Mouse (Mus musculus) forebrain, embryonic 14.5 days (tissue): ENCODE results near the gene Ttc27. TPM values are rescaled to one million over a fixed set of nuclear protein-coding genes. Genes with fewer than 3 reads are reported as not detected.

Experiments
- ATAC-seq: fragments of 200-750 bp; cut with Nextera tagmentation; 2 replicates; pipeline ENCODE4 v1.8.0; 2017; ENCODE audit warnings: mild to moderate bottlenecking, moderate library complexity
- DNase-seq: peaks from one replicate; pipeline ENCODE4 v3.0.0-alpha.2; 2015; ENCODE audit warnings: low spot score
- H3K27ac ChIP-seq: fragments of 300-500 bp; sonication (generic); 2 replicates; pipeline ENCODE4 v1.5.1; 2014; ENCODE audit warnings: low read depth, mild to moderate bottlenecking, control low read depth, low read length, moderate library complexity
- H3K27me3 ChIP-seq: fragments of 300-500 bp; sonication (generic); replicated peaks from 2 replicates; pipeline ENCODE4 v1.6.1; 2014; ENCODE audit warnings: low read length, control low read depth, mixed read lengths; ENCODE audit not compliant: control insufficient read depth, insufficient read depth
- H3K36me3 ChIP-seq: fragments of 300-500 bp; sonication (generic); 2 replicates; pipeline ENCODE4 v1.6.1; 2014; ENCODE audit warnings: low read length, control low read depth; ENCODE audit not compliant: control insufficient read depth, insufficient read depth
- H3K4me1 ChIP-seq: fragments of 300-500 bp; sonication (generic); 2 replicates; pipeline ENCODE4 v1.6.1; 2014; ENCODE audit warnings: antibody characterized with exemption, low read length, control low read depth; ENCODE audit not compliant: control insufficient read depth, insufficient read depth
- H3K4me2 ChIP-seq: fragments of 300-500 bp; sonication (generic); 2 replicates; pipeline ENCODE4 v1.6.1; 2014; ENCODE audit warnings: mild to moderate bottlenecking, control low read depth, low read length
- H3K4me3 ChIP-seq: fragments of 300-500 bp; sonication (generic); 2 replicates; pipeline ENCODE4 v1.5.1; 2014; ENCODE audit warnings: low read depth, low read length, control low read depth
- H3K9ac ChIP-seq: fragments of 300-500 bp; sonication (generic); 2 replicates; pipeline ENCODE4 v1.6.1; 2014; ENCODE audit warnings: mild to moderate bottlenecking, low read length, control low read depth, moderate library complexity
- H3K9me3 ChIP-seq: fragments of 300-500 bp; sonication (generic); replicated peaks from 2 replicates; pipeline ENCODE4 v1.6.1; 2016; ENCODE audit warnings: low read length, control low read depth, mixed read lengths; ENCODE audit not compliant: control insufficient read depth
- WGBS: fragments of 180-500 bp; shearing (Covaris S2); extraction: QIAGEN DNeasy Blood & Tissue Kit; methylation state at CpG from one replicate; pipeline ENCODE4 v1.1.7; 2014; 5-methylcytosine and 5-hydroxymethylcytosine counted together
- polyA plus RNA-seq: library from polyadenylated mRNA; unstranded; fragments of >200 nt; fragmentation: Nextera tagmentation; extraction: Ambion mirVana; gene quantifications from 2 replicates; pipeline ENCODE4 v1.2.1, GENCODE M21; 2014

Ttc27 gene
- polyA plus RNA-seq, 1 experiment from 2014 or later = 20.7 TPM

GRCm38 (mm10) chr17:74802765-74803164 lies 85.2 kb downstream of the Ttc27 start:
- Histone ChIP-seq H3K4me3 (no peak overlapping the region), H3K4me2 (no peak overlapping the region), H3K4me1 (no peaks in the 10 kb centered on the region; the same call in 1 of the 2 replicates), H3K9me3 (no peaks in the 10 kb centered on the region), H3K36me3 (no peaks in the 10 kb centered on the region), H3K9ac (no peak overlapping the region), H3K27ac (no peak overlapping the region), H3K27me3 (no peaks in the 10 kb centered on the region)
- DNase-seq = no peak
- ATAC-seq = no peak
- 95% methylated on average over 4 of the region's 4 CpGs for whole genome bisulfite sequencing

GRCm38 (mm10) chr17:74803835-74804234 lies 86.3 kb downstream of the Ttc27 start:
- WGBS = 91% methylated on average over 2 of the region's 2 CpGs
- no peak for ATAC-seq
- H3K4me2 ChIP-seq = no peak overlapping the region
- no peak overlapping the region for H3K9ac ChIP-seq
- no peaks in the 10 kb centered on the region for H3K9me3 ChIP-seq
- H3K27me3 ChIP-seq = no peaks in the 10 kb centered on the region
- DNase-seq = no peak
- H3K4me3 ChIP-seq = no peak overlapping the region
- H3K36me3 ChIP-seq = no peaks in the 10 kb centered on the region
- no peaks in the 10 kb centered on the region; the same call in 1 of the 2 replicates for H3K4me1 ChIP-seq
- H3K27ac ChIP-seq = no peak overlapping the region

- Histone ChIP-seq H3K4me3 (no peak overlapping the region), H3K27ac (no peak overlapping the region), H3K4me2 (no peak overlapping the region), H3K4me1 (no peaks in the 10 kb centered on the region; the same call in 1 of the 2 replicates), H3K9ac (no peak overlapping the region), H3K27me3 (no peaks in the 10 kb centered on the region), H3K36me3 (no peaks in the 10 kb centered on the region), H3K9me3 (no peaks in the 10 kb centered on the region)
- DNase-seq (peak; percentile 32), ATAC-seq (no peak; the same call in 1 of the 2 replicates)
- 56% methylated on average over 9 of the region's 9 CpGs for WGBS
Observed at GRCm38 (mm10) chr17:74804321-74804930, 86.9 kb downstream of the Ttc27 start.

- H3K9ac ChIP-seq = no peak overlapping the region
- H3K4me2 ChIP-seq = no peak overlapping the region
- H3K4me3 ChIP-seq = no peak overlapping the region
- no peaks in the 10 kb centered on the region; the same call in 1 of the 2 replicates for H3K4me1 ChIP-seq
- no peak overlapping the region for H3K27ac ChIP-seq
- DNase-seq (no peak), ATAC-seq (no peak)
- H3K27me3 ChIP-seq = no peaks in the 10 kb centered on the region
- WGBS = 82% methylated on average over 9 of the region's 9 CpGs
- H3K36me3 ChIP-seq = no peaks in the 10 kb centered on the region
- H3K9me3 ChIP-seq = no peaks in the 10 kb centered on the region
Observed at GRCm38 (mm10) chr17:74807509-74808248, 90.1 kb downstream of the Ttc27 start.

- WGBS = 80% methylated on average over 1 of the region's 1 CpGs
- Histone ChIP-seq H3K9ac (no peak overlapping the region), H3K9me3 (no peaks in the 10 kb centered on the region), H3K4me1 (no peaks in the 10 kb centered on the region; the same call in 1 of the 2 replicates), H3K27me3 (no peaks in the 10 kb centered on the region), H3K36me3 (no peaks in the 10 kb centered on the region), H3K4me2 (no peak overlapping the region), H3K4me3 (no peak overlapping the region), H3K27ac (no peak overlapping the region)
- ATAC-seq (no peak), DNase-seq (no peak)
Observed at GRCm38 (mm10) chr17:74808330-74808729, 90.8 kb downstream of the Ttc27 start.

- Histone ChIP-seq H3K9me3 (no peaks in the 10 kb centered on the region), H3K9ac (no peak overlapping the region), H3K27ac (no peak overlapping the region), H3K4me3 (no peak overlapping the region), H3K4me1 (no peaks in the 10 kb centered on the region; the same call in 1 of the 2 replicates), H3K27me3 (no peaks in the 10 kb centered on the region), H3K4me2 (no peak overlapping the region), H3K36me3 (no peaks in the 10 kb centered on the region)
- 94% methylated on average over 4 of the region's 4 CpGs for WGBS
- DNase-seq = no peak
- no peak for ATAC-seq
Observed at GRCm38 (mm10) chr17:74808901-74809300, 91.4 kb downstream of the Ttc27 start.

- ATAC-seq (peak; percentile 81), DNase-seq (peak; percentile 72)
- Histone ChIP-seq H3K4me1 (no peaks in the 10 kb centered on the region), H3K4me2 (no peak overlapping the region), H3K4me3 (no peak overlapping the region), H3K27ac (no peak overlapping the region), H3K9me3 (no peaks in the 10 kb centered on the region), H3K36me3 (no peaks in the 10 kb centered on the region), H3K27me3 (no peaks in the 10 kb centered on the region), H3K9ac (no peak overlapping the region)
- WGBS = 61% methylated on average over 3 of the region's 3 CpGs
Observed at GRCm38 (mm10) chr17:74810892-74811625, 93.5 kb downstream of the Ttc27 start.

- Histone ChIP-seq H3K9ac (no peak overlapping the region), H3K4me3 (no peak overlapping the region), H3K4me1 (no peaks in the 10 kb centered on the region), H3K9me3 (no peaks in the 10 kb centered on the region), H3K4me2 (no peak overlapping the region), H3K27ac (no peak overlapping the region), H3K27me3 (no peaks in the 10 kb centered on the region), H3K36me3 (no peaks in the 10 kb centered on the region)
- DNase-seq (no peak), ATAC-seq (no peak)
- WGBS = 87% methylated on average over 2 of the region's 2 CpGs
Observed at GRCm38 (mm10) chr17:74819711-74820110, 102.2 kb downstream of the Ttc27 start.
